Mouse (Mus musculus) heart, embryonic 11.5 days (tissue): ENCODE measurements around the gene Dgcr6. TPM values are rescaled to one million over a fixed set of nuclear protein-coding genes. Genes with fewer than 3 reads are reported as not detected.
A peak's percentile ranks its signal among the peaks of the same experiment; 100 is the strongest.

Source experiments
- ATAC-seq: fragments of 200-750 bp; cut with Nextera tagmentation; replicated peaks from 2 replicates; pipeline ENCODE4 v1.8.0; 2017; ENCODE audit warnings: moderate library complexity; ENCODE audit not compliant: insufficient number of reproducible peaks, low FRiP score, low TSS enrichment
- H3K27ac ChIP-seq: fragments of 300-500 bp; sonication (generic); 2 replicates; pipeline ENCODE4 v1.5.1; 2014; ENCODE audit warnings: mild to moderate bottlenecking, low read depth, low read length
- H3K27me3 ChIP-seq: fragments of 300-500 bp; sonication (generic); 2 replicates; pipeline ENCODE4 v1.6.1; 2014; ENCODE audit warnings: mild to moderate bottlenecking, low read length, mixed read lengths; ENCODE audit not compliant: control insufficient read depth, insufficient read depth
- H3K36me3 ChIP-seq: fragments of 300-500 bp; sonication (generic); 2 replicates; pipeline ENCODE4 v1.6.1; 2014; ENCODE audit warnings: mild to moderate bottlenecking, low read length, moderate library complexity, mixed read lengths; ENCODE audit not compliant: control insufficient read depth, insufficient read depth
- H3K4me1 ChIP-seq: fragments of 300-500 bp; sonication (generic); 2 replicates; pipeline ENCODE4 v1.6.1; 2014; ENCODE audit warnings: low read length; ENCODE audit not compliant: control insufficient read depth, insufficient read depth
- H3K4me2 ChIP-seq: fragments of 300-500 bp; sonication (generic); 2 replicates; pipeline ENCODE4 v1.6.1; 2014; ENCODE audit warnings: mild to moderate bottlenecking, moderate library complexity
- H3K4me3 ChIP-seq: fragments of 300-500 bp; sonication (generic); 2 replicates; pipeline ENCODE4 v1.5.1; 2014; ENCODE audit warnings: low read depth, low read length
- H3K9ac ChIP-seq: fragments of 300-500 bp; sonication (generic); 2 replicates; pipeline ENCODE4 v1.6.1; 2014; ENCODE audit warnings: mild to moderate bottlenecking, low read depth, low read length, moderate library complexity
- H3K9me3 ChIP-seq: fragments of 300-500 bp; sonication (generic); replicated peaks from 2 replicates; pipeline ENCODE4 v1.6.1; 2016; ENCODE audit warnings: low read length; ENCODE audit not compliant: control insufficient read depth
- WGBS: fragments of 180-500 bp; shearing (Covaris S2); extraction: QIAGEN DNeasy Blood & Tissue Kit; methylation state at CpG from one replicate; pipeline ENCODE4 v1.1.7; 2014; ENCODE audit not compliant: insufficient replicate concordance; 5-methylcytosine and 5-hydroxymethylcytosine counted together
- polyA plus RNA-seq: library from polyadenylated mRNA; unstranded; fragments of >200 nt; fragmentation: Nextera tagmentation; extraction: Ambion mirVana; gene quantifications from 2 replicates; pipeline ENCODE4 v1.2.1, GENCODE M21; 2014

The Dgcr6 gene
- polyA plus RNA-seq, 1 experiment from 2014 or later = 64.7 TPM

DNA sequence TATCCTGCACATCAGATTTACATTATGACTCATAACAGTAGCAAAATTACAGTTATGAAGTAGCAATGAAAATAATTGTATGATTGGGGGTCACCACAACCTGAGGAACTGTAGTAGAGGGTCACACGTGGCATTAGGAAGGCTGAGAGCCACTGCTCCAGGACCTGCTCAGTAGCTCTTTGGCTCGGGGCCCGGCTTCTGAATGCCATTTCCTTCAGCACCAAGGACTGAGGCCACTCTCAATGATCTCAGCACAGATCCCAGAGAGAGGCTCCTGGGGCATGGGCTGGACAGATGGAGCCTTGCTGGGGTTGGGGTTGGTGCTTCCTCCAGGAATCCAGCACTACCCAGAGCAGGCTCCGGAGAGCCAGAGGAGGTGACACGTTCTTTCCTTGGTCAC, 34.4 kb downstream of the Dgcr6 start:
- H3K4me3 ChIP-seq = no peak overlapping the region
- H3K4me2 ChIP-seq = no peak overlapping the region
- ATAC-seq = no peak
- H3K27ac ChIP-seq = no peak overlapping the region
- H3K9me3 ChIP-seq = no peaks in the 10 kb centered on the region
- peaks cover 2% of the 10 kb centered on the region; the same call in 1 of the 2 replicates for H3K27me3 ChIP-seq
- WGBS = 83% methylated on average over 5 of the region's 5 CpGs
- no peaks in the 10 kb centered on the region for H3K4me1 ChIP-seq
- no peak overlapping the region for H3K9ac ChIP-seq
- no peaks in the 10 kb centered on the region for H3K36me3 ChIP-seq

DNA sequence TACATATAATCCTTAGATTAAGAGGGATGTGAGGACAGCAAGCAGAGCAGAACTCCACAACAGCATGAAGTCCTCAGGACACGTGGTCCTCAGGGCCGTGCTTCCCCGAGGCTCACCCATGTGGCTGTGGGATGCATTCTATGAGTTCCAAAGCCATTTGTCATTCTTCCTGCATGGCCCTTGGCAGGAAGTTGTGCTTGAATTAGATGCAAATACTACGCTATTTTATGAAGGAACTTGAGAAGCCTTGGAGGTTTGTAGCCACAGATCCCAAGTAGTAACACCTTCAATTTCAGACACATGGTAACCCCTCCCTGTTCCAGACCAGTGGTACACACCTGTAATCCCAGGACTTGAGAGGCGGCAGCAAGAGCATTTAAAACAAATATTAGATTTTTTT, 43.7 kb downstream of the Dgcr6 start:
- Histone ChIP-seq H3K4me3 (no peak overlapping the region), H3K27me3 (no peaks in the 10 kb centered on the region), H3K9me3 (no peaks in the 10 kb centered on the region), H3K9ac (no peak overlapping the region), H3K4me2 (no peak overlapping the region), H3K4me1 (no peaks in the 10 kb centered on the region; the same call in 1 of the 2 replicates), H3K36me3 (no peaks in the 10 kb centered on the region), H3K27ac (no peak overlapping the region)
- no peak for ATAC-seq
- 38% methylated on average over 5 of the region's 5 CpGs for WGBS

DNA sequence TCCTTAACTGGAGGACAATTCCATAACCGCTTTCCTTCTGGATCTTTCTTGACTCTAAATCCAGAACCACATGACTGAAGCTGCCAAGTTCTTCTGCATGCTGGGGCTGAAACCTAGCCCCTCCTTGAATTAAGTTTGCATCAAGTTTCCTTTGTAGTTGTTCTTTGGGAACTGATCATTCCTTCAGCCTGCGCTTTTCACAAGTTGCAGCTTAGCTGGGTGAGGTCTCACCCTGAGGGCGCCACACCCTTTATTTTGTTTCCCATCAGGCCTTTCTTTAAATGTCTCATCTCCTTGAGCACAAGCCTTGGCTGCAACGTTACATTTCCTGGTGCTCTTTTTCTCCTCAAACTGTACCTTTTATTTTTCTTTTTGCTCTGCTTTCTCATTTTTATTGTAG, 50.2 kb downstream of the Dgcr6 start:
- WGBS = 73% methylated on average over 4 of the region's 4 CpGs
- H3K4me1 ChIP-seq = no peaks in the 10 kb centered on the region
- H3K27me3 ChIP-seq = no peaks in the 10 kb centered on the region
- no peak overlapping the region for H3K4me3 ChIP-seq
- no peaks in the 10 kb centered on the region for H3K36me3 ChIP-seq
- no peaks in the 10 kb centered on the region for H3K9me3 ChIP-seq
- ATAC-seq = no peak
- no peak overlapping the region for H3K27ac ChIP-seq
- no peak overlapping the region for H3K4me2 ChIP-seq
- no peak overlapping the region for H3K9ac ChIP-seq

DNA sequence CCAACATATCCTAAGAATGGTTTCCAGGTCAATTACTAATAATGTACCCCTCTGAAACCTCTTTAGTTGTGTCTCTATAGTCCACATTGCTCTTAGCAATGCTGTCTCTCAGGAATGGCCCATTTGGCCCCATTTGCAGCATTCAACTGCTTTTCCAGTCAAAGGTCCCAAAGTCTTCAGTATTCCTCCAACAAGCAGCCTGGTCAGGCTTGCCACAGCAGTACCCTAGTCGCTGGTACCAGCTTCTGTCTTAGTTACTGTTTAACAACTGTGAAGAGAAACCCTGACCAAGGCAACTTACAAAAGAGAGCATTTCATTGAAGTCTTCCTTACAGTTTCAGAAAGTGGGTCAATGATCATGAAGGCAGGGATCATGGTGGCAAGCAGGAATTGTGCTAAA, 50.7 kb downstream of the Dgcr6 start:
- Histone ChIP-seq H3K4me1 (no peaks in the 10 kb centered on the region), H3K36me3 (no peaks in the 10 kb centered on the region), H3K9me3 (no peaks in the 10 kb centered on the region), H3K4me2 (no peak overlapping the region), H3K27ac (no peak overlapping the region), H3K27me3 (no peaks in the 10 kb centered on the region), H3K4me3 (no peak overlapping the region), H3K9ac (no peak overlapping the region)
- 80% methylated on average over 1 of the region's 1 CpGs for WGBS
- ATAC-seq = no peak

DNA sequence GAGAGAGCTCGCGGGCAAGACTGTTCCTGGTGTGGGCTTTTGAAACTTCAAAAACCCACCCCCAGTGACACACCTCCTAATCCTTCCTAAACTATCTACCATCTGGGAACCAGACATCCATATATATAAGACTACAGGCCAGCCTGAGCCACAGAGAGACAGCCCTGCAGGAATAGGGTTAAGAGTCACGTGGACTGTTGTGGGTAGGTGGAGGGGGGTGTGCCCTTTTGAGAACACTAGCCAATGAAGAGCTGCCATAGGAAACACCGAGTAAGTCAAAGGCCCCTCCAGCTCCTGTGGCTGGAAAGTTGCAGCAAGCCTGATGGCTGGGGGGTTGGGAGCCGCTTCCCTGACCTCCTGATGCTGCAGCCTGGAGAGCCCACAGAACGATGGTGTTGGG, 51.1 kb downstream of the Dgcr6 start:
- ATAC-seq = no peak
- no peak overlapping the region for H3K4me2 ChIP-seq
- WGBS = 32% methylated on average over 6 of the region's 6 CpGs
- no peak overlapping the region for H3K4me3 ChIP-seq
- no peaks in the 10 kb centered on the region for H3K4me1 ChIP-seq
- H3K36me3 ChIP-seq = no peaks in the 10 kb centered on the region
- no peak overlapping the region for H3K9ac ChIP-seq
- H3K9me3 ChIP-seq = no peaks in the 10 kb centered on the region
- no peaks in the 10 kb centered on the region for H3K27me3 ChIP-seq
- H3K27ac ChIP-seq = no peak overlapping the region

DNA sequence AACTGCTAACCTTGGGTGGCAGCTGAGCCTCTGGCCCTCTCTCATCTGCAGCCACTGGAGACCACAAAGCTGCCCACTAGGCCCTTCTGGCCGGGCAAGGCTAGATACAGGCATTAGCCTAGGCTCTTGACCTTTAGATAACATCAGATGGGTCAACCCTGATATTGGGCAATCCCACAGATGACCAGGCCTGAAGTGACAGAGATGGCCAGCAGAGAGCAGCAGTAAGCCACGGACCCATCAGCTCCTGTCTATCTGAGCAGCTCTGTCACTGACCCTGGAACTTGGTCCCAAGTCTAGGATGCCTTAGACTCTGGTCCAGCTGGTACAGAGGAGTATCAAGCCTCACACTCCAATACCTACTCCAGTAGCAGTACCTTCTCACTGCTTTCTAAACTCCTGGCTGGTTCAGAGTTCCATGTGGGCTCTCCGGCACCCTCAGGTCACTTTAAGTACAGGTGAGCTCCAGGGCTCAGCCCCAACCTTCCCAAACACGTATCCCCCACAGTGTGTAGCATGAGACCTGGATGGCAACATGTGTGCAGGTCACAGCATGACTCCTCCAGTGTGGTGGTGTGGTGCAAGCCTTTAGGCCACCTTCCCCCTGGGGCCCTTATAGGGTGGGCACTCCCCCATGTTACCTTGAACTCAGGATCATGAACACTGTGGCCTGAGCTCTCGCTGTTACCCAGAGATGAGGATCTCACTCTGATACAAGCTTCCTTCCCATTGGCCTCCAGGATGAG, 55.7 kb downstream of the Dgcr6 start:
- H3K9ac ChIP-seq = no peak overlapping the region
- H3K27ac ChIP-seq = no peak overlapping the region
- H3K4me3 ChIP-seq = no peak overlapping the region
- no peak overlapping the region for H3K4me2 ChIP-seq
- peak; percentile 40; the same call in 1 of the 2 replicates for ATAC-seq
- WGBS = 52% methylated on average over 5 of the region's 5 CpGs
- no peaks in the 10 kb centered on the region for H3K4me1 ChIP-seq
- H3K27me3 ChIP-seq = no peaks in the 10 kb centered on the region
- no peaks in the 10 kb centered on the region for H3K36me3 ChIP-seq
- peaks cover 8% of the 10 kb centered on the region; the same call in 1 of the 2 replicates for H3K9me3 ChIP-seq

DNA sequence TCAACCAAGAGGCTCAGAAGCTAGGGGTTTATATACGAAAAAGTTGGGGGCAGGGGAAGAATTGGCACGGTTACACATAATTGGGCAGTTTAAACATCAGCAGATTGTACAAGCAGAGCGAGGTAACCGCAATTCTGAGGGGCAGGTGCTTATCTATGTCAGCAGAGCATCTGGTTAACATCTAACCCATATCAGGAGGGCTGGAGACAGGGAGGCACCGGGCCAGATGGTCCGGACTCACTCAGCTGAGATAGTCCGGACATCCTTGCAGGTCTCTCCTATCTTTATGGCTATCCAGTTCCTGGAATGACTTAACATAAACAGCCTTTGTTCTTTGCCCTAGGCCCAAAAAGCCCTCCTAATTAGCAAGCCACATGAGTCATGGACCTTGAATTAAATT, 58.4 kb downstream of the Dgcr6 start:
- H3K4me2 ChIP-seq = no peak overlapping the region
- H3K27me3 ChIP-seq = no peaks in the 10 kb centered on the region; the same call in 1 of the 2 replicates
- no peak overlapping the region for H3K4me3 ChIP-seq
- peaks cover 8% of the 10 kb centered on the region; the same call in 1 of the 2 replicates for H3K9me3 ChIP-seq
- H3K9ac ChIP-seq = no peak overlapping the region
- no peak for ATAC-seq
- no peaks in the 10 kb centered on the region for H3K4me1 ChIP-seq
- 60% methylated on average over 7 of the region's 7 CpGs for WGBS
- H3K27ac ChIP-seq = no peak overlapping the region
- no peaks in the 10 kb centered on the region for H3K36me3 ChIP-seq

DNA sequence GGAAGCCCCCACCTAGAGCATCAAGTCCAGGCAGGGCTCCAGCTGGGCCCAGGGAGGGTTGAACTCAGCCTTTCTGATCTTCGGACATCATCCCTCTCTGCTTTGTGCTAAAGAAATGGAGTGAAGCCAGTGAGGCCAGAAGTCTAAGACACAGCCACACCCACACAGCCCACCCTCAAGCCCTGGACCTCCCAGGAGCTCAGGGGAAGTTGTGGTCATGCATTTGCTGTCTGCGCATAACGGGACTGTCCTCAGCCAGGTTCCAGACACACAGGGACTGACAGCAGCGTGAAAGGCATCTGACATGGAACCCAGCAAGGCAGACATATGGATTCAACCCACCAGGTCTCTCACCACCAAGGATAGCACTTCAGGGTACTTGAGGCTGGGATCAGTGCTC, 63.8 kb downstream of the Dgcr6 start:
- no peaks in the 10 kb centered on the region for H3K36me3 ChIP-seq
- no peak overlapping the region for H3K9ac ChIP-seq
- H3K4me2 ChIP-seq = no peak overlapping the region
- ATAC-seq = no peak
- no peak overlapping the region for H3K4me3 ChIP-seq
- no peaks in the 10 kb centered on the region; the same call in 1 of the 2 replicates for H3K27me3 ChIP-seq
- no peak overlapping the region for H3K27ac ChIP-seq
- H3K9me3 ChIP-seq = no peaks in the 10 kb centered on the region
- 76% methylated on average over 4 of the region's 4 CpGs for WGBS
- H3K4me1 ChIP-seq = no peaks in the 10 kb centered on the region

DNA sequence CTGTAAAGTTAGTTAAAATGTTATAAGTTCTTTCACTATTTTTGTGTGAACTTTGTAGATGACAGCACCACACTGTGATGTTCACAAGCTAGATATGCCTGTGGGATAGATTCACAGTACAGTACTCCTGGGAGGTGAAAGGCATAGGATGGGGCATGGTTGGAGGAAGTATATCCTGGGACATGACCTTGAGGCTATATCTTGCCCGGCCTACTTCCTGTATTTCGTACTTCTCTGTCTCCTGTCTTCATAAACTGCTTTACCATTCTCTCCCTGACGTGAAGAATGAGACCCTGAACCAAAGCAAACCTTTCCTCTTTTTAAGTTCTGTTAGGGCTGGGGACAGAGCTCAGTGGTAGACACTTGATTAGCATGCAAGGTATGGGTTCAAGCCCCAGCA, 65.6 kb downstream of the Dgcr6 start:
- no peak overlapping the region for H3K4me2 ChIP-seq

More for the DNA sequence above, 65.6 kb downstream of the Dgcr6 start:
- H3K27ac ChIP-seq = no peak overlapping the region
- 61% methylated on average over 3 of the region's 3 CpGs for WGBS
- no peaks in the 10 kb centered on the region; the same call in 1 of the 2 replicates for H3K27me3 ChIP-seq
- ATAC-seq = no peak
- H3K4me3 ChIP-seq = no peak overlapping the region
- no peaks in the 10 kb centered on the region for H3K36me3 ChIP-seq
- H3K9me3 ChIP-seq = no peaks in the 10 kb centered on the region
- no peak overlapping the region for H3K9ac ChIP-seq
- no peaks in the 10 kb centered on the region for H3K4me1 ChIP-seq
